Mouse (Mus musculus) myocyte (in vitro differentiated cells): ENCODE results near the gene Gtf3c2. TPM values are rescaled to one million over a fixed set of nuclear protein-coding genes. Genes with fewer than 3 reads are reported as not detected.

Source experiments
- H3K27me3 ChIP-seq: one replicate; pipeline ENCODE4 v1.6.1; 2011; ENCODE audit not compliant: control insufficient read depth, insufficient read depth, insufficient read length
- H3K36me3 ChIP-seq: one replicate; pipeline ENCODE4 v1.6.1; 2011; ENCODE audit not compliant: control insufficient read depth, insufficient read depth
- H3K4me2 ChIP-seq: one replicate; pipeline ENCODE4 v1.6.1; 2011; ENCODE audit warnings: low read depth, control low read depth
- H3K4me3 ChIP-seq: one replicate; pipeline ENCODE4 v1.5.1; 2011; ENCODE audit warnings: mild to moderate bottlenecking, control low read depth, moderate library complexity
- H3K79me2 ChIP-seq: one replicate; pipeline ENCODE4 v1.6.1; 2011; ENCODE audit not compliant: control insufficient read depth, insufficient read depth
- H3ac ChIP-seq: one replicate; pipeline ENCODE4 v1.6.1; 2011; ENCODE audit not compliant: control insufficient read depth, insufficient read length
- CEBPB ChIP-seq: IDR thresholded peaks from 2 replicates; pipeline ENCODE4 v1.6.1; 2011; ENCODE audit warnings: mild to moderate bottlenecking, moderate library complexity; ENCODE audit not compliant: poor library complexity, insufficient read depth, severe bottlenecking
- E2F4 ChIP-seq: IDR thresholded peaks from one replicate; pipeline ENCODE4 v1.6.1; 2011; ENCODE audit warnings: mild to moderate bottlenecking, control low read depth, moderate library complexity; ENCODE audit not compliant: insufficient read depth
- MAX ChIP-seq: IDR thresholded peaks from one replicate; pipeline ENCODE4 v1.6.1; 2011; ENCODE audit warnings: low read depth, mild to moderate bottlenecking, control low read depth
- MYOD1 ChIP-seq, 3 experiments: IDR thresholded peaks; one replicate each; pipeline ENCODE4 v1.6.1; 2011; ENCODE audit warnings: control low read depth in 2 of 3, low read depth in 2 of 3, mild to moderate bottlenecking in 2 of 3, moderate library complexity in 1 of 3; ENCODE audit not compliant: insufficient read length in 2 of 3, control insufficient read depth in 1 of 3
- MYOG ChIP-seq, 3 experiments: IDR thresholded peaks; one replicate each; pipeline ENCODE4 v1.6.1; 2011; ENCODE audit warnings: control low read depth in 2 of 3, low read depth in 2 of 3, mild to moderate bottlenecking in 2 of 3; ENCODE audit not compliant: insufficient read length in 2 of 3, control insufficient read depth in 1 of 3, insufficient read depth in 1 of 3
- POLR2A ChIP-seq: IDR thresholded peaks from one replicate; pipeline ENCODE4 v1.6.1; 2011; ENCODE audit warnings: low read depth, mild to moderate bottlenecking, control low read depth, moderate library complexity; ENCODE audit not compliant: insufficient read length
- POLR2AphosphoS2 ChIP-seq: IDR thresholded peaks from one replicate; pipeline ENCODE4 v1.6.1; 2011; ENCODE audit warnings: low read depth, control low read depth; ENCODE audit not compliant: insufficient read length
- REST ChIP-seq: IDR thresholded peaks from one replicate; pipeline ENCODE4 v1.6.1; 2011; ENCODE audit warnings: mild to moderate bottlenecking, control low read depth, moderate library complexity; ENCODE audit not compliant: insufficient read depth, insufficient read length
- SRF ChIP-seq: IDR thresholded peaks from one replicate; pipeline ENCODE4 v1.6.1; 2011; ENCODE audit warnings: low read depth; ENCODE audit not compliant: control insufficient read depth, insufficient read length
- TCF12 ChIP-seq: IDR thresholded peaks from one replicate; pipeline ENCODE4 v1.6.1; 2011; ENCODE audit warnings: mild to moderate bottlenecking, control low read depth; ENCODE audit not compliant: poor library complexity, insufficient read depth, severe bottlenecking
- TCF3 ChIP-seq: IDR thresholded peaks from one replicate; pipeline ENCODE4 v1.6.1; 2011; ENCODE audit warnings: low read depth, control low read depth; ENCODE audit not compliant: insufficient read length
- USF1 ChIP-seq: IDR thresholded peaks from one replicate; pipeline ENCODE4 v1.6.1; 2011; ENCODE audit warnings: low read depth, mild to moderate bottlenecking, control low read depth, moderate library complexity
- polyA plus RNA-seq: library from polyadenylated mRNA; unstranded; fragments of >200 nt; fragmentation: generic; extraction: Trizol; gene quantifications from one replicate; pipeline ENCODE4 v1.2.1, GENCODE M21; 2012; ENCODE audit warnings: missing spikeins

Gtf3c2 gene
- polyA plus RNA-seq, 1 experiment: 24.9 TPM

GRCm38 (mm10) chr5:31220448-31221303 is 40.7 kb upstream of the Gtf3c2 start, which contains the start of gene Ppm1g:
Ppm1g (minus strand) TSS chr5:31220687.
- Histone ChIP-seq H3K4me3 (peak within 1 kb of the TSS; percentile 90), H3K36me3 (no peaks in the 10 kb centered on the region)
- TF ChIP-seq POLR2A (peak; percentile 96), MYOG (IDR thresholded peaks at IDR 0.05; ENCODE audit: control insufficient read depth in 1 of 3, insufficient read depth in 1 of 3, insufficient read length in 2 of 3, low read depth in 2 of 3) (no peak), CEBPB (no peak), E2F4 (no peak), MYOD1 (IDR thresholded peaks at IDR 0.05; ENCODE audit: control insufficient read depth in 1 of 3, insufficient read length in 2 of 3, low read depth in 2 of 3) (peak in 1 of 3 experiments; percentile 32), SRF (peak; percentile 72), MAX (no peak), TCF12 (no peak), USF1 (no peak), TCF3 (no peak), POLR2AphosphoS2 (peak; percentile 98), REST (no peak)

GRCm38 (mm10) chr5:31219911-31220447 is 40.0 kb upstream of the Gtf3c2 start:
- no peaks in the 10 kb centered on the region for H3K36me3 ChIP-seq
- peak overlapping the region; percentile 32 for H3ac ChIP-seq
- peaks cover 53% of the 10 kb centered on the region for H3K79me2 ChIP-seq
- H3K4me3 ChIP-seq: peak overlapping the region; percentile 90
- H3K27me3 ChIP-seq: no peaks in the 10 kb centered on the region
- TF ChIP-seq MYOD1 (IDR thresholded peaks at IDR 0.05; ENCODE audit: control insufficient read depth in 1 of 3, insufficient read length in 2 of 3, low read depth in 2 of 3) (no peak), POLR2A (no peak), TCF12 (no peak), POLR2AphosphoS2 (no peak), E2F4 (no peak), SRF (no peak), MAX (no peak), TCF3 (no peak), MYOG (IDR thresholded peaks at IDR 0.05; ENCODE audit: control insufficient read depth in 1 of 3, insufficient read depth in 1 of 3, insufficient read length in 2 of 3, low read depth in 2 of 3) (no peak), CEBPB (no peak), USF1 (no peak), REST (no peak)
- H3K4me2 ChIP-seq: peak overlapping the region; percentile 82

More at GRCm38 (mm10) chr5:31220448-31221303, 40.7 kb upstream of the Gtf3c2 start, which contains the start of gene Ppm1g:
- H3K27me3 ChIP-seq: no peaks in the 10 kb centered on the region
- H3K4me2 ChIP-seq: peak within 1 kb of the TSS; percentile 82
- peaks cover 46% of the 10 kb centered on the region for H3K79me2 ChIP-seq
- H3ac ChIP-seq: peak within 1 kb of the TSS; percentile 32

GRCm38 (mm10) chr5:31219474-31219873 is 39.5 kb upstream of the Gtf3c2 start:
- peaks cover 58% of the 10 kb centered on the region for H3K79me2 ChIP-seq
- TF ChIP-seq TCF12 (no peak), POLR2A (no peak), MYOD1 (IDR thresholded peaks at IDR 0.05; ENCODE audit: control insufficient read depth in 1 of 3, insufficient read length in 2 of 3, low read depth in 2 of 3) (no peak), USF1 (no peak), MYOG (IDR thresholded peaks at IDR 0.05; ENCODE audit: control insufficient read depth in 1 of 3, insufficient read depth in 1 of 3, insufficient read length in 2 of 3, low read depth in 2 of 3) (no peak), MAX (no peak), E2F4 (no peak), TCF3 (no peak), POLR2AphosphoS2 (no peak), REST (no peak), CEBPB (no peak), SRF (no peak)

GRCm38 (mm10) chr5:31219070-31219469 is 39.1 kb upstream of the Gtf3c2 start:
- no peak for TF ChIP-seq POLR2A
- TF ChIP-seq CEBPB: no peak
- TF ChIP-seq E2F4: no peak
- TF ChIP-seq TCF12: no peak
- TF ChIP-seq POLR2AphosphoS2: no peak
- TF ChIP-seq TCF3: no peak
- no peak for TF ChIP-seq USF1
- no peak for TF ChIP-seq MYOD1 (IDR thresholded peaks at IDR 0.05; ENCODE audit: control insufficient read depth in 1 of 3, insufficient read length in 2 of 3, low read depth in 2 of 3)
- no peak for TF ChIP-seq MAX
- TF ChIP-seq MYOG (IDR thresholded peaks at IDR 0.05; ENCODE audit: control insufficient read depth in 1 of 3, insufficient read depth in 1 of 3, insufficient read length in 2 of 3, low read depth in 2 of 3): no peak
- TF ChIP-seq SRF: no peak
- no peak for TF ChIP-seq REST
- Histone ChIP-seq H3ac (no peak overlapping the region), H3K4me3 (peak overlapping the region; percentile 90), H3K4me2 (peak overlapping the region; percentile 82), H3K36me3 (no peaks in the 10 kb centered on the region), H3K79me2 (peaks cover 62% of the 10 kb centered on the region), H3K27me3 (no peaks in the 10 kb centered on the region)

More at GRCm38 (mm10) chr5:31219474-31219873, 39.5 kb upstream of the Gtf3c2 start:
- Histone ChIP-seq H3K4me2 (peak overlapping the region; percentile 82), H3ac (peak overlapping the region; percentile 32), H3K4me3 (peak overlapping the region; percentile 90), H3K27me3 (no peaks in the 10 kb centered on the region), H3K36me3 (no peaks in the 10 kb centered on the region)
